Mouse (Mus musculus) MN1 (cell line): ENCODE measurements at regions not wholly inside any gene's neighbourhood (a gene's known extent, or its start where the extent isn't known, plus 50 kb on each side); places are given as distances from the start of the nearest gene placed in this dataset.

Experiments used
- DNase-seq: peaks from one replicate; pipeline ENCODE4 v3.0.0-alpha.2; 2016; ENCODE audit warnings: low spot score

DNA sequence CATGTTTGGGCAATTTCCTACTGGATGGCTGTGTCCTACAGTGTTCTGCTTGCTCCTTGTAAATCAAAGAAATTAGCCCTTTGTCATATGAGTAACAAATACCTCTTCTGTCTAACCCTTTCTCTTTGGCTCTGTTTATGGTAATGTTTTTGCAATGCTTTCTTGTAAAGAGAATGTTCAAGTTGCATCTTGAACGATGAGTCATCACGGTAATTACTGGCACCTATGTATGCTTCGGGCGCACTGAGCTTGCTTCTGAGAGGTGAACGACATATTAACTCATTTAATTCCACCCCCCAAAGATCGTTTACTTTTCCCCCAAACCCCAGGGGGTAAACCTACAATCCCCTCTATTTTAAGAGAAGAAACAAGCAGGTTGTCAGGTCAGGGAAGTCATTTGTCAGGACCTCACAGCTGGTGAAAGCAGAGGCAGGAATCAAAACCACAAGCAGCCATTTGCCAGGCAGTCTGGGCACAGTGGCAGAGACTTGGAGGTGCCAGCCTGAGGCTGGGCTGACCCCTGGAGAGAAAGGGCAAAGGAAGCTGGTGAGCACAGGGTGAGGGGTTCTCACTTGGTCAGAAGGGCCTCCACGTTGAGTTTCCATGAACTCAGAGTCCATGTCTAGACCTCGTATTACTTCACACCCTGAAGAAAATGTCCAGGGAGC is 87.6 kb upstream of the Atp1a1 start:
- DNase-seq = no peak

DNA sequence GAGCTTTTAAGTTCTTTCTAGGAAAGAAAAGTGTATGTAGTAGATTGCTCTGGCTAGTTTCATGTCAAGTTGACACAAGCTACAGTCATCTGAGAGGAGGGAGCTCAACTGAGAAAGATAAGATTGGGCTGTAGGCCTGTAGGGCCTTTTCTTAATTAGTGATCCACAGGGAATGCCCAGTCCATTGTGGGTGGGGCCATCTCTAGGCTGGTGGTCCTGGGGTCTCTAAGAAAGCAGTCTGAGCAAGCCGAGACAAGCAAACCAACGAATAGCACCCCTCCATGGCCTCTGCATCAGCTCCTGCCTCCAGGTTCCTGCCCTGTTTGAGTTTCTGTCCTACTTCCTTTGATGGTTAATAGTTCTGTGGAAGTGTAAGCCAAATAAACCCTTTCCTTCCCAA is 86.3 kb upstream of the Atp1a1 start:
- no peak for DNase-seq

DNA sequence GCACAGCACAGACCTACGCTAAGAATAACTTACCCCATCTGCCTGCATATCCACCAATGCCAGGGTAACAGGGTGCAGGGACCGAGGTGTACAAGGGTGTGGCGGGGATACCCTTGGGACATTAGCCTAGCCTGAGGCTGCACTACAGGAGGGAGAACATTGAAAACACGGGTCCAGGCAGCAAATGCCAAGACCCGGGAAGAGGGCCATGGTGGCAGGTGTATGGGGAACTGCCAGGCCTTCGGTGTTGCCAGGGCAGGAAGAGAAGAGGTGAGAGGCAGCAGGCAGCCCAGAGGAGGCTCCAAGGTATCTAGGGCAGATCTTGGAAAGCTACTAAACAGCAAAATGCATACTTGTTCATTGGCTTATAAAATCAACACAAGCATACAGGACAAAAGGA is 85.7 kb upstream of the Atp1a1 start:
- no peak for DNase-seq

DNA sequence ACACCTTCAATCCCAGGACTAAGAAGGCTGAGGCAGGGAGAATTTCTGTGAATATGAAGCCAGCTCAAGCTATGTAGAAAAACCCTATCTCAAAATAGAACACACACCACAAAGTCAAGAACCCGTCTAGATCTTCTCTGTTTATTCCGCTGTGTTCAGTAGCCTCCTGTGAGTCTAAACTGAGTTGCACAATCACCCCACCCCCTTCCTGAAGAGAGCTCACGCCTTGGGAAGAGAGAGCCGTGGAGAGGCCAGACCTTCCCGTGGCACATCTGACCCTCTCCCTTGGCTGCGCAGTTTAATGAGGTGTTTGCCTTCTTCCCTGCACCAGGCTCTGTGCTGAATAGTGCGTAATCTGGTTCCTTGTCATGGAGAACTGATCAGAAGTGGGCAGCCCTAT is 80.7 kb upstream of the Atp1a1 start:
- no peak for DNase-seq

DNA sequence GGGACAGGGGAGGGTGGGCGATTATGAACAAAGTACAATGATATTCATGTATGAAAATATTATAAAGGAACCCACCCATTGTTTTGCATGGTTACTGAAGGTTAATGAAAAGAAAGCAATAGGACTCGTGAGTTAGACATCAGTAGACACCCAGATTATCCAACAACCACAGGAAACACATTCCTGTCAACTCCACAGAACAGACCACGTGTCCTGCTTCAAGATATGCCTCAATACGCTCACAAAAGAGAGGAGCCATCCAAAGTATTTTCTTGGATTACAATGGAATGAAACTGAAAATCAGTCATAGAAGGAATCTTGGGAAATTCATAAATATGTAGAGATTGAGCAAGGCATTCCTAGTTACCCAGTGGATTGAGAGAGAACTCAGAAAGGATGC is 68.5 kb upstream of the Atp1a1 start:
- no peak for DNase-seq

DNA sequence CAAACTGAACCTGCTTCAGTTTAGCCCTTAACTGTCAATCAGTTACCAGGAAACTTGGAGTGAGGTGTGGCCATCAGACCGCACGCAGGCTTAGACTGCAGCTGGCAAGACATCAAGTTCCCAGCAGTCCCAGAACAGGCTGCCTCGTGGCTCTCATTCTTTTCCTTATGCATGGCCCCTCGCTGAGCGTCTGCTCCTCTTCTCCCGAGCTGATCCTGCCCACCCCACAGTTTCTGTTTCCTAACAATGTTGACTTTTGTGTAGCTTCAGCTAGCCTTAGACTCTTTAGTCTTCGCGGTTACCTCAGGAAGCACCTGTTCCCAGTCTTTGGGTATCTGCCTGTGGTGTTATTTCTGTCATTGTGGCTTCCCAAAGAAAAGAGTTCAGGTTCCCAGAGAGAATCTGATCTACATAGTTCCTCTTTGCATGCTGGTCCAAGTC is 66.1 kb upstream of the Atp1a1 start:
- no peak for DNase-seq

DNA sequence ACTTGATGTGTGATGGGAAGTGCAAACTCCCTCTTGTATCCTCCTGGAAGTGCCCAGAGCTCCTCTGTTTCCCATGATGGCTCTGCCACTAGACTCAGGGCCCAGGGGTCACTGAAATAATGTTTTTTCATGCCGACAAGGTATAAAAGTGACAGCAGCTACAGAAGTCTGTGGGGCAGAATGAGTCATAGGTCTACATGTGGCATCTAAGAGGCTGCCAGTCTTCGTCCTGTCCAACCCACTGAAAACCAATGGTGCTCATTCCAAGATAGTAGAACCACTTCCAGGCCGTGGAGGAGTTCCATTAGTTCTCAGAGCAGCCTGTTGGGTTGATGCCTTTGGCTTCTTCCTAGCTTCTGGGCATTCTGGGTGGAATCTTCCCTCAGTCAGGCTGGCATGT is 65.3 kb upstream of the Atp1a1 start:
- DNase-seq = no peak

DNA sequence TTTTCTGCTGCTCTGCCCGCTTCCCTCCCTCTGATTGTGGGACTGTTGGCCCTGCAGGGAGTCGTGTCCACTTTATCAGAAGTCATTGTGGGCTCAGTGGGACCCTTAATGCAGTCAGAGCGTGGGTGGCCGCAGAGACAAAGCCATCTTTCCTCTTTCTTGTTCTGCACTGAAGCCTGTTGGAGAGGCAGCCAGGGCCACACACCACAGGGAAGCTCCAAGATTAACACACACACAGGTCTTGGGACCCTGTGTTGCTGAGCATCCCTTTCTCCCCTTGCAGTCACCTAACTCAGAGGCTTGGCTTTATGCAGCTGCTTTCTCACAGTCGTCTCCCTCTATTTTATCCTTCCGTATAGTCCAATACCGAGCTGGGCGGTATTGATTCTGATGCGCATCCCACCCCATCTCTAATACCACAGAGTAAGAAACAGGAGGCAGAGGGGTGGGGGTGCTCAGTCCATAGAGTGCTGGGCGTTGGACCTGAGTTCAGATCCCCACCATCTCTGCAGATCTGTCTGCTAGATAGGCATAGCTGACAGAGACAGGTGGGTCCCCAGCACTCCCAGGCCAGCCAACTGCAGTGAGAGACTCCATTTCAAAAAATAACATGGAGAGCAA is 63.4 kb upstream of the Atp1a1 start:
- DNase-seq = no peak

DNA sequence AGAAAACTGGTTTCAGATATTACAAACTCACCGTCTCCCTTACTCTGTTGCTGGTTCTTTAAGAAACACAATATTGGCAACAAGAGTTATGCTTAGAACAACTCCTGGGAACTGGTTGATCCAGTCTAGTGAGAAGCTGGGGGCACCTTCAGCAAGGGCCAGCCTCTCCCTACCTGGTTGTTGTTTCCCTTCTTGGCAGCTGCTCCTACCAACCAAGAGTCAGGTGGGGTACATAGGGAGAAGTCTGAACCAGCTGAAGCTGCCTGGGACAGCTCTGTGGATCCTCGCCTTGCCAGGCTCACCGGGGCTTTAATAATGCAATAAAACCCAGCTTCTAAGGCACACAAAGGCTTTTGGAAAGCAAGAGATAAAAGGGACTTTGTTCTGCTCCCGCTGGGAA is 62.7 kb upstream of the Atp1a1 start:
- no peak for DNase-seq

DNA sequence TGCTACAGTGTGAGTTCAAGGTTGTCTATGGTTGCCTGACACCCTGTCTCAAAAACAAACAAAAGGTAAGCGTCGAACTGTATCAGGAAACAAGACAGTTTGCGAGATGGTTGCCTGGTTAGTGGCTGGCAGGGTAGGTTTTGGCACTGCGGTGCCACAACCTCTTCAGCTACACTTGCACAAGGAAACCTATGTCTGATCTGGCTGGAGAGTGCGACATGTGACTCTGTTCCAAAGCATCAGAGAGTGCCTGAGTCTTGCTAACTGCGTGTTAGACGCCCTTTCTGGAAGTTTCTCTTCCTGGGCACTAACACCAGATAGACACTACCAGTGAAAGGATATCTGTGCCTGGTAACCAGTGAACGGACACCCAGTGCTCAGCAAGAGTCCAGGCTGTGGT is 62.1 kb upstream of the Atp1a1 start:
- DNase-seq = no peak

DNA sequence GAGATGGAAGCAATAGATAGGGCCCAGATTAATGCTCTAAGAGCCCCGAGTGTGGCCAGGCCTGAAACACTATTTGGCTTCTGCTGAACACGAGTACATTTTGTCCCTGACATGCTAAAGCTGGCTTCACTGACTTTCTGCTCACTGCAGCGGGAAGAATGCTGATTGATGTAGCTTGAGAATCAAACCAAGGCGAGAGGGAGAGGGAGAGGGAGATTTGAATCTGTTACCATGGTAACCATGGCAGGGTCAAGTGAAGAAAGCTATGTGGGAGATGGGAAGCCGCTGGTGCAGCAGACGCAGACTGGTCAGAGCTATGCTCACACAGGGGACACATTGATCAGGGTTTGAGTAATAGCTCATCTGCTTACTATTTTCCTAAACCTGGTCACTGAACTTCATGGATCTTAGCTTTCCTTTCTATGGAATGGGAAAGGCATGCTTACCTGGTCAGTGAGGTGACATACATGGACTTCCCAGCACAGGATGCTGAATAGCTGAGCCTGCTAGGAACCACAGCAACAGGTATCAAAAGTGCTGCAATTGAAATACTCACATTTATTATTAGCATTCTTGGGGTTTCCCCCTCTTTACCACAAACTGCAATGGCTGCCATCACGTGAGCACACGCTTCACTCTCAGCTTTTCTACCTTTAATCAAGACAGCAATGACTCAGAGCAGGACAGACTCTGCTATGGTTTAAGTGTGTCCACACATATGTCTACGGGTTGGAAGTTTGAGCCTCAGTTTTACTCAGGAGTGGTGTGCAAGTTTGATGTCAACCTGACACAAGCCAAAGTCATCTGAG is 56.9 kb upstream of the Atp1a1 start:
- peak; percentile 42 for DNase-seq

DNA sequence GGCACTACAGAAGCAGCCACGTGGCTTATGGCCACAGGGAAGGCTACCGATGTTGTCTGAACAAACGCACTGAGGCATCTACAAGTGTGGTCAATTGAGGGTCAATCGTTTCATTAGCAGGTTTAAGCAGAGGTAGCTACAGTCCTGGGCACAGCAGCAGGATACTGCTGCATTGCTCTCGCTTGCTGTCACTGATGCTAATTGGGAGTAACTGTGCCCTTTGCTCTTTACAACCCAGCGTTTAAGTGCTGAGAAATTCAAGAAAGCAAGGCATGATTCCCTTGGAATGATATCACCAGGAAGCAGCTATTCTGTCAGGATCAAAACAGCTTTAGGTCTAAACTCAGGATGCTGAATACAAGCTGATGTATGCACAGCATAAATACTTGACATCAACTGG is 56.2 kb upstream of the Atp1a1 start:
- no peak for DNase-seq

DNA sequence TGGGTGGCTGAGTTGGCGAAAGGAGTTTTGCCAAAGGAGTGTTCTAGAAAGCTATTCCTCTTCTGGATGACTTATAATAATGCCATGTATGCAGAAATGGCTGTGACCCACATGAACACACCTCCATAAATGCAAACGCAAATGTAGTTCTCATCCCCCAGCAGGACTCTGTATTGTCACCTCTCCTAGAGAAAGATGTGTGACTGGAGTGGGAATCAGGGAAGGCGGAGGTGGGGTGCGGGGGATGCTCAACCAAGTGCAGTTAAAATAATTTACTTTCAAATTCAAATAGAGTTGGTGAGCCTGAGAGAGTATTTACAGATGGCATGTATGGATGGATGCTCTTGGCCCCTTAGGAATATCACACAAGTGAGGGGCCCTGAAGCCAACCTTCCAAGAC is 55.7 kb upstream of the Atp1a1 start:
- DNase-seq = no peak

DNA sequence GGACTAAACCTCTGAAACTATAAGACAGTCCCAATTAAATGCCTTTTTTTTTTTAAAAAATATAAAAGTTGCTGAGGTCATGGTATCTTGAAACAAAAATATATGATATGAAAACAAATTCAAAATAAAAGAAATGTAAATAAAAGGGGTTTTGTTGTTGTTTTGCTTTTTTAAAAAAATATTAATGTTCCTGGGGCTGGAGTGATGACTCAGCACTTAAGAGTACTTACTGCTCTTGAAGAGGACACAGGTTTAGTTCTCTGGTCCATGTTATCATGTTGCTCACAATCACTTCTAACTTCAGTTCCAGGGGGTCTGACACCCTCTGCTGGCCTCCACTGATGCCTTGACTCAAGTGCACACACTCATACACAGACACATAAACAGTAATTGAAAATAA is 53.5 kb upstream of the Atp1a1 start:
- DNase-seq = no peak

DNA sequence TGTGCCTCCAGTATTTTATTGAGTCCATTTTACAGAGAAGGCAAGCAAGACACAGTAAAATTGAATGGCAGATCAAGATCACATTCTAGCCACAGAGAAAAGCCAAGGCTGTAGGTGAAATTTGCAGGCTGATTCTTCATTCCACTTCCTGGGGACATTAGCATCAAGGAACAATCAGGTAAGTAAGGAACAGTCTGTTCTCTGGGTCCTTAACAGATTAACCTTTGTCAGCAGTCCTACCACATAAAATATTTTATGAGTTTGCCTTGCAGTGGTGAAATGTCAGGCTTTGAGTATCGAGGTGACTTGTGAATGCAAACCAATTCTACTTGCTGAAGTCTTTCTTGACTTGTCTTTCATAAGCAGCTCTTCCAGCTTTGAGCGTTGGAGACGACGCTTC is 50.2 kb upstream of the Atp1a1 start:
- no peak for DNase-seq
